Mouse (Mus musculus) ZHBTc4 (cell line): Measurements from ENCODE around the gene Ppp1r13b.

Experiments used
- DNase-seq: peaks from one replicate; pipeline ENCODE4 v3.0.0-alpha.2; 2011; ENCODE audit warnings: low read depth, low spot score

Ppp1r13b gene

GRCm38 (mm10) chr12:111916514-111917217 is 8.8 kb upstream of the Ppp1r13b start:
- DNase-seq: no peak

GRCm38 (mm10) chr12:111915781-111916180 is 7.9 kb upstream of the Ppp1r13b start:
- DNase-seq: no peak

- peak; percentile 62 for DNase-seq
These were observed 6.1 kb upstream of the Ppp1r13b start for GRCm38 (mm10) chr12:111914031-111914430.

GRCm38 (mm10) chr12:111912802-111913201 is 4.9 kb upstream of the Ppp1r13b start:
- DNase-seq: no peak

- no peak for DNase-seq
These were observed 3.9 kb upstream of the Ppp1r13b start for GRCm38 (mm10) chr12:111911796-111912195.

- DNase-seq: no peak
These were observed 3.4 kb upstream of the Ppp1r13b start for GRCm38 (mm10) chr12:111911171-111911760.

- DNase-seq: no peak
These were observed 1.2 kb upstream of the Ppp1r13b start for GRCm38 (mm10) chr12:111908997-111909550.

GRCm38 (mm10) chr12:111907421-111907891 is 454 bp downstream of the Ppp1r13b start:
- peak; percentile 60 for DNase-seq

GRCm38 (mm10) chr12:111906309-111906875 is 1.5 kb downstream of the Ppp1r13b start:
- no peak for DNase-seq

GRCm38 (mm10) chr12:111902488-111902887 is 5.4 kb downstream of the Ppp1r13b start:
- no peak for DNase-seq

- no peak for DNase-seq
These were observed 6.6 kb downstream of the Ppp1r13b start for GRCm38 (mm10) chr12:111901105-111901875.

- no peak for DNase-seq
These were observed 8.3 kb downstream of the Ppp1r13b start for GRCm38 (mm10) chr12:111899646-111900045.

GRCm38 (mm10) chr12:111898686-111899085 is 9.2 kb downstream of the Ppp1r13b start:
- no peak for DNase-seq

GRCm38 (mm10) chr12:111896908-111897661 is 10.8 kb downstream of the Ppp1r13b start:
- no peak for DNase-seq

GRCm38 (mm10) chr12:111894082-111894481 is 13.8 kb downstream of the Ppp1r13b start:
- DNase-seq: no peak

- no peak for DNase-seq
These were observed 14.9 kb downstream of the Ppp1r13b start for GRCm38 (mm10) chr12:111892981-111893380.

GRCm38 (mm10) chr12:111891800-111892199 is 16.1 kb downstream of the Ppp1r13b start:
- DNase-seq: no peak

- no peak for DNase-seq
These were observed 18.7 kb downstream of the Ppp1r13b start for GRCm38 (mm10) chr12:111889251-111889650.

GRCm38 (mm10) chr12:111888303-111888864 is 19.5 kb downstream of the Ppp1r13b start:
- no peak for DNase-seq

GRCm38 (mm10) chr12:111887005-111887404 is 20.9 kb downstream of the Ppp1r13b start:
- DNase-seq: no peak

- no peak for DNase-seq
These were observed 25.1 kb downstream of the Ppp1r13b start for GRCm38 (mm10) chr12:111882852-111883251.
